Mouse (Mus musculus): ENCODE results near the gene Snrpd3. TPM values are rescaled to one million over a fixed set of nuclear protein-coding genes. Genes with fewer than 3 reads are reported as not detected.

Snrpd3 gene
- polyA plus RNA-seq (2017; shearing (Covaris generic)) = 175 TPM

DNA sequence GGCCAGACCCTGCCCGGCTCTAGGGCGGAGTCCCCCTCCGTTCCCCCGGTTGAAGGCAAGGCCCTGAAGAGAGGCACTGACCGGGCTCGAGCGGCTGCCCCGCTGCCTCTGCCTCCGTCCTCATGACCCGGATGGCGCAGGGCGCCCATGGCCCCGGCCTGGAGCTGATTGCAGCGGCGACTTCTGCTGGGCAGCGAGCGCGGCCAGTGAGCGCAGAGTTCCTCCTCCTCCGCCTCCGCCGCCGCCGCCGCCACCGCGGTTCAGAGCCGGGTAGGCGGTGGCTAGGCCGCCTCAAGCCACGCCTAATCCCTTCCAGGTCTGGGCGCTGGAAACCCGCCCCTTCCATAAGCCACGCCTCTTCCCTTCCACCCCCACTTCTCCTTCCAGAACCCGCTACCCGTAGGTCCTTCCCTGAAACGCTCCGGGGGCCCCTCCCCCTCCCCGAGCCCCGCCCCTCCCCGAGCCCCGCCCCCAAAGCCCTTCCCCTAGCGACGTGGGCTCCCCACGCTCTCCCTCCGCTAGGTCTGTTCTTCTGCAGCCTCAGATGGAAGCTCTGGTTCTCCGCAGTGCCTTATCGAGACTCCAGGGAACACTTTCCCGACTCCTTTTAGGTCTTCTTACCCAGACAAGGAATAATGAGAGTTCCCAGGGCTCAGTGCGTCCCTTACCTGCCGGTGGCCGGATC is at the start of gene Snrpd3:
TSS of gene Snrpd3 (plus strand) at position 479 of the 685 bp plus-strand sequence.

GRCm38 (mm10) chr10:75517758-75518143 is 400 bp downstream of the Snrpd3 start, which contains the start of gene Gucd1:
Gucd1 (minus strand) TSS chr10:75517972.

GRCm38 (mm10) chr10:75559676-75560548 is 42.6 kb downstream of the Snrpd3 start, which contains the start of gene Lrrc75b:
Lrrc75b (minus strand) TSS chr10:75560330.

DNA sequence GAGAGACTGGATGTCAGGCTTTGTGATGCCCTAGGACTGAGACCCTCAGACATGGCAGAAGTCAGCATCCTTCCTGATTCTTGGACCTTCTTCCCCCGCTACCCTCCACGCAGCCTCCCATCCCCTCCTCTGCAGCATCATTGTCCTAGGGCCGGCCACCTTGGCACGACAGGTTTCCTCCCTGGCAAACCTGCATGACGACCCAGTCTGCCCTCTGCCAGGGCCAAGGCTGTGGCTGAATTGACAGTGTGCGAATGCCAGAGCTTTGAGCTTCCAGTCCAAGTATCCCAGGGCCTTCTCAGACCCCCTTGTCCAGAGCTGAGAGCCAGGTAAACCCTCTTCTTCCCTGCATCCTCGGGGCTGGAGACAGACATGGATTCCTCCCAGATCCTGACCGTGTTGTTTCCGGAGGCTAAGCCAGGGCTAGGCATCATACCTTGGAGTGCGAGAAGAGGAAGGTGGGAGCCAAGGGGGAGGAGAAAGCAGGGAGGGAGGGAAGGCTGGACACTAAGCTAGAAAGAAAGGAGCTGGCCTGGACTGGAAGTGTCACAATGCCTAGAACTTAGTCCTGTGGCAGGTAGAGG is 43.8 kb downstream of the Snrpd3 start, which contains the start of gene Ggt1:
TSS of gene Ggt1 (plus strand) at position 534 of the 584 bp plus-strand sequence.

Other genes starting within 250 kb of the Snrpd3 start
- 18.2 TPM for gene Adora2a, start 200.7 kb upstream of the Snrpd3 start, polyA plus RNA-seq (2017; shearing (Covaris generic))
- 0.14 TPM for gene Upb1, start 116.4 kb upstream of the Snrpd3 start, polyA plus RNA-seq (2017; shearing (Covaris generic))
- gene Gucd1, start 421 bp downstream of the Snrpd3 start, polyA plus RNA-seq (2017; shearing (Covaris generic)) = 21.6 TPM
- 3.1 TPM for gene Lrrc75b, start 42.8 kb downstream of the Snrpd3 start, polyA plus RNA-seq (2017; shearing (Covaris generic))
- gene Ggt1, start 44.1 kb downstream of the Snrpd3 start, polyA plus RNA-seq (2017; shearing (Covaris generic)) = 12.2 TPM
- 45.3 TPM for gene Ggt5, start 71.8 kb downstream of the Snrpd3 start, polyA plus RNA-seq (2017; shearing (Covaris generic))
- gene Susd2, start 126.5 kb downstream of the Snrpd3 start, polyA plus RNA-seq (2017; shearing (Covaris generic)) = 0.93 TPM
- gene Cabin1, start 246.8 kb downstream of the Snrpd3 start, polyA plus RNA-seq (2017; shearing (Covaris generic)) = 50.0 TPM

Measured in naive thymus-derived CD4-positive, alpha-beta T cell, adult 5 months (primary cell).